Mouse (Mus musculus): ENCODE data around the gene Plcg2. TPM values are rescaled to one million over a fixed set of nuclear protein-coding genes. Genes with fewer than 3 reads are reported as not detected.

Plcg2 gene
- polyA plus RNA-seq (2014; fragmentation: Illumina TruSeq; extraction: RNeasy Lipid Tissue Mini Kit (QIAGEN cat#74804); ENCODE audit: low replicate concordance): 1.0 TPM

DNA sequence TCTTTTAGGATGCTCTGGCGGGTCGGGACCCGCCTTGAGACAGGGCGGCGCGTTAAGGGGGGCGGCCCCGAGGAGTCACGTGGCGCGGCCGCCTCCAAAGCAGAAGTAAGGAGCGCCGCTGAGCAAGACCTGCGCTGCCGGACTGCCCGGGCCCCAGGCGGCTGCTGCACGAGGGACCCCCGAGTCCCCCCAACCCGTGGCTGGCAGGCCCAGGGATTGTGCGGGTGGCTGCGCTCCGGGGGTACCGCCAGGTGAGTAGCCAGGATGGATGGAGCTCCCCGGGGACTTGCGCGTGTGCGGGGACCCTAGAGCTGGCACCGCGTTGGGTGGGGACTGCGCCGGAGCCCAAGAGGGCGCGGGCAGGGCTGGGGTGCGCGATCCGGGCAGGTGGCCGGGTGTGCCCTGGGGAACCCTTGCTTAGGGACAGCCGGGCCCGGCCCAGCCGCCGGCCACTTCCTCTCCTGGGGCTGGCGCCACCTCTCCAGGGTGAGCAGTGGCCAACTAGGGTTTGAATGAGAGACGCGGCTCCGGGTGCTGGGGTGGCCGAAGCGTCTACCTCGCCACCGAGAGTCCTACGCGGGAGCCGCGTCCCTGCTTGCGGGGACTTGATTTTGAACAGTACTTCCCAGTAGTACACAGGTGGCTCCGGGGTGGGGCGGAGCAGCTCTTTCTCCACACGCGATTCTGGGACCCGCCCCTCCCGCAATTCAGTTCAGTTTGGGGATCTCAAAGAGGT is at the start of gene Plcg2:
Gene Plcg2, plus strand, starts transcription at position 113 of the 736 bp plus-strand sequence.

DNA sequence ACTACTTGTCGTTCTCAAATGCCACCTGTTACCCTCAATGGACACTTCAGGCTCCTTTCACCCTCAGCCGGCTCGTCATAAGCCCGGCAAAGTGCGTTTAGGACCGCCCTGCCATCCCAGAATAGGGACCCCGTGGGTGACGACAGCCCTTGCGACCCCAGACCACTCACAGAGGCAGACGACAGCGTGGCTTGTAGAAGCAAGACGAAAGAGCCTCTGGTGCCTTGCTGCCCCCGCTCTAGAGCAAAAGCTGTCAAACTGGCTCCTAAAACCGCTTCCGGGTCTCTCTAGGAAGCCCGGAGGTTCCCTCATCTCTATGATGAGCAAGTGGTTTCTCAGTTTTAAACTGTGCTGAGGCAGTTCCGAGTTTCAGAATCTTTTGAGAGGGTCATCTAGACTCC is 175.3 kb downstream of the Plcg2 start, which contains the start of gene Sdr42e1:
Gene Sdr42e1, minus strand, starts transcription at position 260 of the 401 bp plus-strand sequence.

Other genes starting within 250 kb of the Plcg2 start
- 2.4 TPM for gene Cmip, start 241.2 kb upstream of the Plcg2 start, polyA plus RNA-seq (2014; fragmentation: Illumina TruSeq; extraction: RNeasy Lipid Tissue Mini Kit (QIAGEN cat#74804); ENCODE audit: low replicate concordance)
- gene Sdr42e1, start 175.4 kb downstream of the Plcg2 start, polyA plus RNA-seq (2014; fragmentation: Illumina TruSeq; extraction: RNeasy Lipid Tissue Mini Kit (QIAGEN cat#74804); ENCODE audit: low replicate concordance): 8.7 TPM
- 37.2 TPM for gene Hsd17b2, start 203.6 kb downstream of the Plcg2 start, polyA plus RNA-seq (2014; fragmentation: Illumina TruSeq; extraction: RNeasy Lipid Tissue Mini Kit (QIAGEN cat#74804); ENCODE audit: low replicate concordance)